Mouse (Mus musculus) lung, embryonic 15.5 days (tissue): ENCODE data around the gene Ube2d3. TPM values are rescaled to one million over a fixed set of nuclear protein-coding genes. Genes with fewer than 3 reads are reported as not detected.

Experiments used
- ATAC-seq: fragments of 200-750 bp; cut with Nextera tagmentation; 2 replicates; pipeline ENCODE4 v1.8.0; 2017; ENCODE audit warnings: moderate number of reproducible peaks, borderline replicate concordance; ENCODE audit not compliant: low FRiP score, low TSS enrichment; ENCODE audit errors: extremely low read depth
- H3K27ac ChIP-seq: fragments of 300-500 bp; sonication (generic); 2 replicates; pipeline ENCODE4 v1.5.1; 2015; ENCODE audit warnings: moderate library complexity, mild to moderate bottlenecking, inconsistent platforms
- H3K27me3 ChIP-seq: fragments of 300-500 bp; sonication (generic); 2 replicates; pipeline ENCODE4 v1.6.1; 2015; ENCODE audit warnings: inconsistent platforms
- H3K36me3 ChIP-seq: fragments of 300-500 bp; sonication (generic); 2 replicates; pipeline ENCODE4 v1.6.1; 2015; ENCODE audit warnings: inconsistent platforms
- H3K4me1 ChIP-seq: fragments of 300-500 bp; sonication (generic); 2 replicates; pipeline ENCODE4 v1.6.1; 2015; ENCODE audit warnings: inconsistent platforms
- H3K4me2 ChIP-seq: fragments of 300-500 bp; sonication (generic); 2 replicates; pipeline ENCODE4 v1.6.1; 2015; ENCODE audit warnings: inconsistent platforms, mild to moderate bottlenecking, moderate library complexity
- H3K4me3 ChIP-seq: fragments of 300-500 bp; sonication (generic); 2 replicates; pipeline ENCODE4 v1.5.1; 2015; ENCODE audit warnings: mild to moderate bottlenecking, inconsistent platforms
- H3K9ac ChIP-seq: fragments of 300-500 bp; sonication (generic); 2 replicates; pipeline ENCODE4 v1.6.1; 2015; ENCODE audit warnings: inconsistent platforms
- H3K9me3 ChIP-seq: fragments of 300-500 bp; sonication (generic); 2 replicates; pipeline ENCODE4 v1.6.1; 2016; ENCODE audit warnings: inconsistent platforms
- WGBS: fragments of 180-500 bp; shearing (Covaris S2); methylation state at CpG from one replicate; pipeline ENCODE4 v1.1.7; 2015; 5-methylcytosine and 5-hydroxymethylcytosine counted together
- polyA plus RNA-seq: library from polyadenylated mRNA; unstranded; fragments of >200 nt; fragmentation: Nextera tagmentation; extraction: Ambion mirVana; gene quantifications from 2 replicates; pipeline ENCODE4 v1.2.1, GENCODE M21; 2015

Gene Ube2d3
- 504 and 516 TPM in 2 replicates for polyA plus RNA-seq

DNA sequence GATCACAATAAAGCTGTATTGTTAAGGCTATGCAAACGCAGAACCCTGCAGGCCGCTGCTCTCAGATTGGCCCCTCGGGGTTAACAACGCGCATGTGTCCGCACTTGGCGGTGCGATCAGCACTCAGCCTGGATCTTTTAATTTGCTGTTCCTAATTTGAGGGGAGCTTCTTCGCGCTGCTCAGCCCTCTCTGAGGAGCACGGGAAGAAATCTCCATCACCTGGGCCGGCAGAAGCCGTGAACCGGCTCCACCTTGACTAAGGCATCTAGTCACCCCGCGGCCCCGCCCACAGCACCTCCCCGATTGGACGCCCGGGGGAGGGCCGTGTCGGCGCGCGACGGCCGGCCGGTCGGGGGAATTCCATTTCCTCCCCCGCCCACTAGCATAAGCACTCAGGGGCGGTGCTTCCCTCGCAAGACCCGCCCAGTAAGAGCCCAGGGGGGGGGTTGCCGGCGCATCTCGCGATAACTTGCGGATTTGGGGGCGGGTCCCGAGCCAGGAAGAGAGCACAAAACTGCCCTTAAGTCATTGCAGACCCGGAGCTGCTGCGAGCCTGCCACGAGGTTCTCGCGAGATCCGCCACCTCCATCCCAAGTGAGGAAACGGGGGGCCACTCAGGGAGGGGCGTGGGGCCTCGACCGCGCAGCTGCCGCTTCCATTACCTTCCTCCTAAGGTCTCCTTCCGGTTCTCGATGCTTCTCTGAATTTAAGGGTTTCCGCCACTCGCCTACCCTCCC, at the start of gene Ube2d3:
Gene Ube2d3, plus strand, starts transcription at position 392 of the 738 bp plus-strand sequence.
- Histone ChIP-seq H3K4me2 (peak within 1 kb of the TSS; percentile 60), H3K27me3 (no peaks in the 10 kb centered on the region), H3K27ac (peak within 1 kb of the TSS; percentile 100), H3K4me3 (peak within 1 kb of the TSS; percentile 96), H3K36me3 (no peaks in the 10 kb centered on the region), H3K9ac (peak within 1 kb of the TSS; percentile 95), H3K4me1 (peaks cover 12% of the 10 kb centered on the region), H3K9me3 (no peaks in the 10 kb centered on the region)
- under 1% methylated on average over 56 of the region's 56 CpGs for WGBS
- ATAC-seq: peak; percentile 96

DNA sequence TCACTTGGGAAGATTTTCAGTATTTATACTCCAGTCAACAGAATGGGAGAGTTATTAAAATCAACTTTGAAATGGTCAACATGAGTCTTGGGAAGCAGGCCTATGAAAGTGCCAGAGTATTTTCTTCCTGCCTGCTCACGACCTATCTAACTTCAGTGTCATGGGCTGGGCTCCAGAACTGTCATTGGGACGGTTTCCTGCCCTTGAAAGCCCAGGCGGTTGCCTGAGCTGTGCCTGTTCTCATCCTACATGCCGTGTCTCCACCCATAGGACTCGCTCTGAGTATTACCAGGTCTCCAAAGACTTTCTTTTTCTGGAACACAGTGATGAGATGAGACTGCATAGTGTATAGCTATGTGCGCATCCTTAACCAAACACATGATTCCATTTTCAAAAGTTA, 44.8 kb upstream of the Ube2d3 start:
- H3K27ac ChIP-seq: no peak overlapping the region
- no peak for ATAC-seq
- H3K36me3 ChIP-seq: no peaks in the 10 kb centered on the region
- 61% methylated on average over 6 of the region's 6 CpGs for WGBS
- H3K9ac ChIP-seq: no peak overlapping the region
- no peak overlapping the region for H3K4me3 ChIP-seq
- H3K4me2 ChIP-seq: no peak overlapping the region
- H3K27me3 ChIP-seq: no peaks in the 10 kb centered on the region
- no peaks in the 10 kb centered on the region for H3K9me3 ChIP-seq
- no peaks in the 10 kb centered on the region for H3K4me1 ChIP-seq

DNA sequence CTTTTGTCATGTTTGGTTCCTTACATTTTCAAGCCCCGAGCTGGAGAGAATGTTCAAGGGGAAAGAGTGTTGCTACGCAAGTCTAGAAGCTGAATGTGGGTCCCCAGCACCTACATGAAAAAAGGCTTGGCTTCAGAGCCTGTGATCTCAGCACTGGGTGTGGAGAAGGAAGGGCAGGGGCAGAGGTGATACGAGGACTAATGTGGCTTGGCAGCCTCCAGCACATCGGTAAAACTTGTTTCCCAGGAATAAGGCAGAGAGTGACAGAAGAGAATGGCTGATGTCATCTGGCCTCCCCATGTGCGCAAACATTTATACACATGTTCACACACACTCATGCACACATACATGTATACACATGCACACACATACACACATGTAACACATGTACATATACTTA, 42.9 kb upstream of the Ube2d3 start:
- no peak overlapping the region for H3K9ac ChIP-seq
- no peak overlapping the region for H3K4me2 ChIP-seq
- WGBS: 68% methylated on average over 5 of the region's 5 CpGs
- no peak for ATAC-seq
- no peak overlapping the region for H3K27ac ChIP-seq
- no peaks in the 10 kb centered on the region for H3K9me3 ChIP-seq
- H3K4me1 ChIP-seq: no peaks in the 10 kb centered on the region
- H3K27me3 ChIP-seq: no peaks in the 10 kb centered on the region
- H3K4me3 ChIP-seq: no peak overlapping the region
- no peaks in the 10 kb centered on the region for H3K36me3 ChIP-seq

DNA sequence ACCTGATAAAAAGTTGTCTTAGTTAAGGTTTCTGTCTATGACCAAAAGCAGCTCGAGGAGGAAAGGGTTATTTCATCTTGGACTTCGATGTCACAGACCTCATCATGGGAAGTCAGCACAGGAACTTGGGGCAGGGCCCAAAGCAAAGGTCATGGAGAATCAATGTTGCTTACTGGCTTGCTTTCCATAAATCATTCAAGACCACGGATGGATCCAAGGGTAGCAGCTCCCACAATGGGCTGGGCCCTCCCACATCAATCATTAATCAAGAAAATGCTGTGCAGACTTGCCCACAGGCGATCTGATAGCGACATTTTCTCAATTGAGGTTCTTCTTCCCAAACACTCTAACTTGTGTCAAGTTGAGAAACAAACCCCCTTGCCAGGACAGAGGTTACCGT, 41.9 kb upstream of the Ube2d3 start:
- WGBS: 46% methylated on average over 6 of the region's 6 CpGs
- no peak for ATAC-seq
- no peak overlapping the region for H3K27ac ChIP-seq
- no peak overlapping the region for H3K4me2 ChIP-seq
- no peak overlapping the region for H3K4me3 ChIP-seq
- H3K36me3 ChIP-seq: no peaks in the 10 kb centered on the region
- no peaks in the 10 kb centered on the region for H3K4me1 ChIP-seq
- no peaks in the 10 kb centered on the region for H3K9me3 ChIP-seq
- H3K27me3 ChIP-seq: no peaks in the 10 kb centered on the region
- H3K9ac ChIP-seq: no peak overlapping the region

GRCm38 (mm10) chr3:135397112-135397511, 40.8 kb upstream of the Ube2d3 start:
- Histone ChIP-seq H3K27ac (no peak overlapping the region), H3K36me3 (no peaks in the 10 kb centered on the region)

DNA sequence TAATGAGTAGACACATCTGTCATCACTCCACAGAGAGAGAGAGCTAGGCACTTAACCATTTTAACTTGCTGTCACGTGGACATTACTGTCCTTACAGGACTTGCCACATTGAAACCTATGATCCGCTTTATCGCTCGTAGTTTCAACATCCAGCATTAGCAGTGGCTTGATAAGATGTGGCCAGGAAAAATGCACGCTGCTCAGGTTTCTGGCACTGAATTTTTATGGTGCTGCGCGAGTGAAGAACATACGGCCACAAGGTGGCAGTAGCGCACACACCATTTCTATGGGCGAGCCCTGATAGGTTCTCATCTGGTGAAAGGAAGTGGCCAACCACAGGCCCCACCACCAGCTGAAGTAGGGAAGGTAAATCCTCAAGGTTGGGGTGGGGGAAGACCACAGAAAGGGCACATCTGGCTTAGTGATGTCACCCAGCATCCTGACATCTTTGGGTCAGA, 35.7 kb upstream of the Ube2d3 start:
- Histone ChIP-seq H3K36me3 (peaks cover 12% of the 10 kb centered on the region; the same call in 1 of the 2 replicates), H3K4me1 (no peaks in the 10 kb centered on the region), H3K9me3 (no peaks in the 10 kb centered on the region), H3K27ac (no peak overlapping the region), H3K4me3 (no peak overlapping the region), H3K9ac (no peak overlapping the region), H3K27me3 (no peaks in the 10 kb centered on the region), H3K4me2 (no peak overlapping the region)
- WGBS: 2% methylated on average over 10 of the region's 10 CpGs
- ATAC-seq: peak; percentile 65; the same call in 1 of the 2 replicates

More at GRCm38 (mm10) chr3:135397112-135397511, 40.8 kb upstream of the Ube2d3 start:
- Histone ChIP-seq H3K9ac (no peak overlapping the region), H3K4me3 (no peak overlapping the region), H3K4me2 (no peak overlapping the region), H3K9me3 (no peaks in the 10 kb centered on the region), H3K4me1 (no peaks in the 10 kb centered on the region), H3K27me3 (no peaks in the 10 kb centered on the region)
- ATAC-seq: no peak

- WGBS: 78% methylated on average over 9 of the region's 9 CpGs
- Histone ChIP-seq H3K27ac (no peak overlapping the region), H3K4me2 (no peak overlapping the region), H3K27me3 (no peaks in the 10 kb centered on the region), H3K4me3 (no peak overlapping the region), H3K36me3 (peaks cover 14% of the 10 kb centered on the region; the same call in 1 of the 2 replicates), H3K9ac (no peak overlapping the region), H3K4me1 (no peaks in the 10 kb centered on the region), H3K9me3 (no peaks in the 10 kb centered on the region)
- no peak for ATAC-seq
Observed at GRCm38 (mm10) chr3:135403211-135403610, 34.7 kb upstream of the Ube2d3 start.

GRCm38 (mm10) chr3:135403856-135404255, 34.1 kb upstream of the Ube2d3 start:
- Histone ChIP-seq H3K9ac (no peak overlapping the region), H3K4me3 (no peak overlapping the region), H3K27ac (no peak overlapping the region), H3K4me2 (no peak overlapping the region), H3K36me3 (peaks cover 17% of the 10 kb centered on the region; the same call in 1 of the 2 replicates), H3K27me3 (no peaks in the 10 kb centered on the region), H3K9me3 (no peaks in the 10 kb centered on the region), H3K4me1 (no peaks in the 10 kb centered on the region)
- no peak for ATAC-seq
- WGBS: 72% methylated on average over 5 of the region's 5 CpGs

- Histone ChIP-seq H3K27me3 (no peaks in the 10 kb centered on the region), H3K27ac (no peak overlapping the region), H3K9ac (no peak overlapping the region), H3K36me3 (peaks cover 21% of the 10 kb centered on the region), H3K4me3 (no peak overlapping the region), H3K4me2 (no peak overlapping the region), H3K4me1 (no peaks in the 10 kb centered on the region), H3K9me3 (no peaks in the 10 kb centered on the region)
- ATAC-seq: no peak
- WGBS: 70% methylated on average over 4 of the region's 4 CpGs
Observed at GRCm38 (mm10) chr3:135404599-135404998, 33.4 kb upstream of the Ube2d3 start.

- Histone ChIP-seq H3K9ac (no peak overlapping the region), H3K9me3 (no peaks in the 10 kb centered on the region), H3K36me3 (peaks cover 28% of the 10 kb centered on the region), H3K4me2 (no peak overlapping the region), H3K4me3 (no peak overlapping the region), H3K27me3 (no peaks in the 10 kb centered on the region), H3K4me1 (no peaks in the 10 kb centered on the region), H3K27ac (no peak overlapping the region)
- ATAC-seq: no peak
- WGBS: 64% methylated on average over 9 of the region's 9 CpGs
Observed at GRCm38 (mm10) chr3:135407351-135407750, 30.6 kb upstream of the Ube2d3 start.

GRCm38 (mm10) chr3:135409219-135409618, 28.7 kb upstream of the Ube2d3 start:
- H3K9ac ChIP-seq: no peak overlapping the region

DNA sequence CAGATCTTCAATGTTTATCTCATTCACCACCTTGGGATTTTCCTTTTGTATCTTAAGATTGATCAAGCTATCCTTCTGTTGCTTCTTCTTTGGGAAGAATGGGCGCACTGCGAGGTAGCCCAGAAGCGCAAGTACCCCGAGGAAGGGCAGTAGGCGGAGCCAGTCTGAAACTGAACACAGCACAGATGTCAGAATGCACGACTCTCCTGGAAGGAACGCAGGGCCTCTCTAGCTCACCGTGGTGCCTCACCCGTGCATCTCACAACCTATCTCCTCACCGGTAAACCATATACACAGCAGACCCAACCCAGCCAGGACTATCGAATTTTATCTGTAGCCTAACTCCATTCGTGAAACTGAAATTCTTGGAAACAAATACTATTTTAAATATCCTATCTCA, 26.9 kb upstream of the Ube2d3 start:
- Histone ChIP-seq H3K4me2 (no peak overlapping the region), H3K27ac (no peak overlapping the region), H3K27me3 (no peaks in the 10 kb centered on the region), H3K9ac (no peak overlapping the region), H3K4me3 (no peak overlapping the region), H3K4me1 (no peaks in the 10 kb centered on the region), H3K36me3 (peaks cover 24% of the 10 kb centered on the region), H3K9me3 (no peaks in the 10 kb centered on the region)
- 84% methylated on average over 12 of the region's 12 CpGs for WGBS
- no peak for ATAC-seq

More at GRCm38 (mm10) chr3:135409219-135409618, 28.7 kb upstream of the Ube2d3 start:
- Histone ChIP-seq H3K4me2 (no peak overlapping the region), H3K4me3 (no peak overlapping the region), H3K27me3 (no peaks in the 10 kb centered on the region), H3K9me3 (no peaks in the 10 kb centered on the region), H3K27ac (no peak overlapping the region), H3K4me1 (no peaks in the 10 kb centered on the region), H3K36me3 (peaks cover 28% of the 10 kb centered on the region)
- no peak for ATAC-seq
- WGBS: 96% methylated on average over 5 of the region's 5 CpGs
